Mouse (Mus musculus) embryonic fibroblast, embryonic 13.5 days (primary cell): ENCODE data around the gene Cdc14b.

Source experiments
- CTCF ChIP-seq: IDR thresholded peaks from 2 replicates; pipeline ENCODE4 v1.5.1; 2011; ENCODE audit warnings: mild to moderate bottlenecking, control low read depth, low read length, moderate library complexity, borderline replicate concordance; ENCODE audit not compliant: insufficient read depth
- POLR2A ChIP-seq: IDR thresholded peaks from 2 replicates; pipeline ENCODE4 v1.6.1; 2011; ENCODE audit warnings: low read depth, mild to moderate bottlenecking, control low read depth, low read length, moderate library complexity

- TF ChIP-seq CTCF = no peak
- TF ChIP-seq POLR2A = no peak
These were observed 42.0 kb downstream of the Cdc14b start for GRCm38 (mm10) chr13:64233139-64233538.
